Mouse (Mus musculus) midbrain, embryonic 13.5 days (tissue): ENCODE data around the gene Lrrc42. TPM values are rescaled to one million over a fixed set of nuclear protein-coding genes. Genes with fewer than 3 reads are reported as not detected.

ENCODE experiments used
- ATAC-seq: fragments of 200-750 bp; cut with Nextera tagmentation; 2 replicates; pipeline ENCODE4 v1.8.0; 2017; ENCODE audit warnings: mild to moderate bottlenecking, moderate TSS enrichment, moderate library complexity
- H3K27ac ChIP-seq: fragments of 300-500 bp; sonication (generic); 2 replicates; pipeline ENCODE4 v1.5.1; 2015; ENCODE audit warnings: inconsistent platforms, mild to moderate bottlenecking, moderate library complexity
- H3K27me3 ChIP-seq: fragments of 300-500 bp; sonication (generic); 2 replicates; pipeline ENCODE4 v1.6.1; 2015; ENCODE audit warnings: mild to moderate bottlenecking, inconsistent platforms
- H3K36me3 ChIP-seq: fragments of 300-500 bp; sonication (generic); 2 replicates; pipeline ENCODE4 v1.6.1; 2015; ENCODE audit warnings: mild to moderate bottlenecking, inconsistent platforms
- H3K4me1 ChIP-seq: fragments of 300-500 bp; sonication (generic); replicated peaks from 2 replicates; pipeline ENCODE4 v1.6.1; 2015; ENCODE audit warnings: inconsistent platforms
- H3K4me2 ChIP-seq: fragments of 300-500 bp; sonication (generic); replicated peaks from 2 replicates; pipeline ENCODE4 v1.6.1; 2015; ENCODE audit warnings: moderate library complexity, mild to moderate bottlenecking, inconsistent platforms
- H3K4me3 ChIP-seq: fragments of 300-500 bp; sonication (generic); replicated peaks from 2 replicates; pipeline ENCODE4 v1.5.1; 2015; ENCODE audit warnings: mild to moderate bottlenecking, inconsistent platforms
- H3K9ac ChIP-seq: fragments of 300-500 bp; sonication (generic); replicated peaks from 2 replicates; pipeline ENCODE4 v1.6.1; 2015; ENCODE audit warnings: mild to moderate bottlenecking, inconsistent platforms
- H3K9me3 ChIP-seq: fragments of 300-500 bp; sonication (generic); 2 replicates; pipeline ENCODE4 v1.6.1; 2016; ENCODE audit warnings: mild to moderate bottlenecking, inconsistent platforms
- WGBS: fragments of 180-500 bp; shearing (Covaris S2); methylation state at CpG from one replicate; pipeline ENCODE4 v1.1.7; 2015; 5-methylcytosine and 5-hydroxymethylcytosine counted together
- polyA plus RNA-seq: library from polyadenylated mRNA; unstranded; fragments of >200 nt; fragmentation: Nextera tagmentation; extraction: Ambion mirVana; gene quantifications from 2 replicates; pipeline ENCODE4 v1.2.1, GENCODE M21; 2015

Gene Lrrc42
- polyA plus RNA-seq, 1 experiment from 2014 or later = 56.5 TPM

DNA sequence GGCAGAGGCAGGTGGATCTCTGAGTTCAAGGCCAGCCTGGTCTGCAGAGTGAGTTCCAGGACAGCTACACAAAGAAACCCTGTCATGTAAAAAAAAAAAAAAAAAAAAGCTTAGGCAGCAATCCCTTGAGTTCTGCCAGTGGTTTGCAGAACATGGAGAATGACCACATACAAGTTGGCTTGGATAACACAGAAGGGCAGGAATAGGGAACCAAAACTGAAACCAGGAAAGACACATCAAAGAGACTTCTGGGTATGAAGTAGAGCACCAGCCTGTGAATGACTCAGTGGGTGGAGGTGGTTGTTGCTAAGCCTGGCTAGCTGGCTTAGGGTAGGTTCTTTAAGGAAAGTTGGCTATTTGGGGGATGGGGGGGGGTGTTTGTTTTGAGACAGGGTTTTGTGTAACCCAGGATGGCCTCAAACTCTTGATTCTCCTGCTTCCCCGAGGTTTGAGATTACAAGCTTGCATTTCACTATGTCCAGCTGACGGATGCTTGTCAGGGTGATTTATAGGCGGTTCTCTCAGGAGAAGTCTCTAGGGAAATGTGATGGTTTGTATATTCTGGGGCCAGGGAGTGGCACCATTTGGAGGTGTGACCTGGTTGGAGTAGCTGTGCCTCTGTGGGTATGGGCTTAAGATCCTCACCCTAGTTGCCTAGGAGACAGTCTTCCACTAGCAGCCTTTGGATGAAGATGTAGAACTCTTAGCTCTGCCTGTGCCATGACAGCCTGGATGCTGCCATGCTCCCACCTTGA, 32.3 kb upstream of the Lrrc42 start:
- WGBS = 92% methylated on average over 3 of the region's 3 CpGs
- no peaks in the 10 kb centered on the region for H3K4me1 ChIP-seq
- peaks cover 6% of the 10 kb centered on the region for H3K27me3 ChIP-seq
- no peaks in the 10 kb centered on the region for H3K9me3 ChIP-seq
- no peak for ATAC-seq
- H3K36me3 ChIP-seq = peaks cover 7% of the 10 kb centered on the region
- no peak overlapping the region for H3K9ac ChIP-seq
- H3K4me2 ChIP-seq = no peak overlapping the region
- no peak overlapping the region for H3K4me3 ChIP-seq
- H3K27ac ChIP-seq = no peak overlapping the region

- WGBS = 85% methylated on average over 7 of the region's 7 CpGs
- H3K9ac ChIP-seq = no peak overlapping the region
These were observed 27.6 kb upstream of the Lrrc42 start for GRCm38 (mm10) chr4:107280843-107281475.

GRCm38 (mm10) chr4:107278188-107278707, 24.9 kb upstream of the Lrrc42 start:
- 0 out of 2 replicates have a peak, but pooled peaks have one; percentile 55 for ATAC-seq
- Histone ChIP-seq H3K27me3 (peaks cover 21% of the 10 kb centered on the region), H3K9ac (peak overlapping the region; percentile 39; the same call in 1 of the 2 replicates), H3K9me3 (no peaks in the 10 kb centered on the region), H3K36me3 (peaks cover 16% of the 10 kb centered on the region), H3K4me3 (no peak overlapping the region), H3K27ac (peak overlapping the region; percentile 64), H3K4me1 (peaks cover 11% of the 10 kb centered on the region), H3K4me2 (peak overlapping the region; percentile 23; the same call in 1 of the 2 replicates)
- 6% methylated on average over 8 of the region's 8 CpGs for WGBS

More at GRCm38 (mm10) chr4:107280843-107281475, 27.6 kb upstream of the Lrrc42 start:
- peaks cover 11% of the 10 kb centered on the region for H3K4me1 ChIP-seq
- H3K27ac ChIP-seq = no peak overlapping the region
- H3K4me2 ChIP-seq = no peak overlapping the region
- no peak overlapping the region for H3K4me3 ChIP-seq
- peaks cover 16% of the 10 kb centered on the region for H3K36me3 ChIP-seq
- ATAC-seq = no peak
- no peaks in the 10 kb centered on the region for H3K9me3 ChIP-seq
- H3K27me3 ChIP-seq = peaks cover 21% of the 10 kb centered on the region

GRCm38 (mm10) chr4:107274511-107274910, 21.2 kb upstream of the Lrrc42 start:
- Histone ChIP-seq H3K27me3 (peaks cover 7% of the 10 kb centered on the region), H3K4me3 (no peak overlapping the region)
- ATAC-seq = no peak

DNA sequence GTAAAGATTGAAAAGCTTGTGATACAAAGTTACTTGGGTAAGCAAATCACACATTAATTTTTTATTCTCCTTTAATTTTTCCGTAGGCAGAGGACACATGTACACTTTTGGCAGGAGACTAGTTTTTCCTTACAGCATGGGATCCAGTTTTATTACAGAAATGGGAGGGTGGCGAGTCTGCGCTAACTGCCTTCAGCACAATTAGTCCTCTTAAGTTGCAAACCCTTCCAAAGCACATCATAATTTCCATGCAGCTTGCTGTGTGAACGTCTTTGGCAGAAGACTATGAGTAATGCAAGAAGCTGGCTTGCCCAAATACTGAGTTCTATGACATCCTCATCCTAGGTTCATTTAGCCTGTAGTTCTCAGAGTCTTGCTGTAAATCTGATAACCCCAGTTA, 20.4 kb upstream of the Lrrc42 start:
- 87% methylated on average over 4 of the region's 4 CpGs for WGBS
- Histone ChIP-seq H3K4me2 (no peak overlapping the region), H3K27me3 (peaks cover 7% of the 10 kb centered on the region), H3K4me1 (peaks cover 7% of the 10 kb centered on the region), H3K27ac (no peak overlapping the region), H3K4me3 (no peak overlapping the region), H3K36me3 (no peaks in the 10 kb centered on the region; the same call in 1 of the 2 replicates), H3K9me3 (no peaks in the 10 kb centered on the region), H3K9ac (no peak overlapping the region)
- ATAC-seq = no peak

More at GRCm38 (mm10) chr4:107274511-107274910, 21.2 kb upstream of the Lrrc42 start:
- Histone ChIP-seq H3K27ac (no peak overlapping the region), H3K9ac (no peak overlapping the region), H3K4me1 (peaks cover 11% of the 10 kb centered on the region), H3K9me3 (no peaks in the 10 kb centered on the region), H3K36me3 (no peaks in the 10 kb centered on the region; the same call in 1 of the 2 replicates), H3K4me2 (no peak overlapping the region)
- WGBS = 89% methylated on average over 5 of the region's 5 CpGs

- Histone ChIP-seq H3K4me3 (no peak overlapping the region), H3K4me2 (no peak overlapping the region), H3K9me3 (0 out of 2 replicates have a peak, but pooled peaks cover 5% of the 10 kb centered on the region), H3K27me3 (no peaks in the 10 kb centered on the region), H3K36me3 (peaks cover 4% of the 10 kb centered on the region), H3K9ac (no peak overlapping the region), H3K27ac (no peak overlapping the region), H3K4me1 (no peaks in the 10 kb centered on the region)
- 85% methylated on average over 4 of the region's 4 CpGs for WGBS
- no peak for ATAC-seq
These were observed 6.7 kb upstream of the Lrrc42 start for GRCm38 (mm10) chr4:107260001-107260400.

DNA sequence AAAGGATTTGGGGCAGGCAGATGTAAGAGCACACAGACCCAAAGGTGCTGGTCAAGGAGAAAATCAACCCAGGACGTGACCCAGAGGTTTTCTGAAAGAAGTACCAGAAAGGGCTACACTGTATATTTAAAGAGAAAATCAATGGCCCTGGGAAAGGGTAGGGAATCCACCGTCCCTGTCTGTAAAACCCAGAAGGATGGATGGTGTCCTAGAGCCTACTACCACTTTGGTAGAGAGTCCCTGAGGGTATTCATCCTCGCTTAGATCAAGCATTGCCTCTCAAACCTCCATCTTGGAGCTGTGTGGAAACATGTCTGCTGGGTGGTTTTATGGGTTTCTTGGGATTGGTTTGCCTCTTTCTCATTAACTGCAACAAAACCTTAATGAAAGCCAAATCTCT, 1.1 kb upstream of the Lrrc42 start:
- H3K27me3 ChIP-seq = no peaks in the 10 kb centered on the region
- 23% methylated on average over 3 of the region's 3 CpGs for WGBS
- H3K27ac ChIP-seq = peak overlapping the region; percentile 85
- no peak for ATAC-seq
- peaks cover 24% of the 10 kb centered on the region for H3K4me1 ChIP-seq
- H3K9ac ChIP-seq = peak overlapping the region; percentile 84
- no peaks in the 10 kb centered on the region for H3K9me3 ChIP-seq
- H3K4me2 ChIP-seq = peak overlapping the region; percentile 67
- H3K36me3 ChIP-seq = no peaks in the 10 kb centered on the region
- peak overlapping the region; percentile 75 for H3K4me3 ChIP-seq

DNA sequence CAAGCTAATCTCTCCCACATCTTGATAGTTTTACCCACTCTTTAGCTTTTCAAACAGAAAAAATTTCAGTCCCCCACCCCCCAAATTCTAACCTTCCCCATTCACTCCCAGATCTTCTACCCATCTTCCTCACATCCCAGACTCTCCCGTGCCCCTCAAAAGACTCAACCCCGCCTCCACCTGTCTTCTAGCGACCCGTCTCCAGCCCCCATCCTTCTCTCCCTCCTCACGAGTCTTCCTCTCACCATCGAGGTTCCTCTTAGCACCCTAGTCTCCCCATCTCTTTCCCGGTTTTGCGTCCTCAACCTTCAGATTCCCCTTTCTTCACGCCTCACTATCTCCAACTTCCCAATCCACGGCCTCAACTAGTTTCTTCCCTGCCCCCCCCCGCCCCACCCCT, 810 bp downstream of the Lrrc42 start:
- Histone ChIP-seq H3K27ac (no peak overlapping the region), H3K4me3 (peak overlapping the region; percentile 75), H3K4me1 (peaks cover 32% of the 10 kb centered on the region), H3K9ac (peak overlapping the region; percentile 84), H3K9me3 (no peaks in the 10 kb centered on the region), H3K27me3 (no peaks in the 10 kb centered on the region), H3K4me2 (peak overlapping the region; percentile 67), H3K36me3 (no peaks in the 10 kb centered on the region)
- whole genome bisulfite sequencing = 1% methylated on average over 11 of the region's 11 CpGs
- no peak for ATAC-seq

GRCm38 (mm10) chr4:107250494-107250893, 2.8 kb downstream of the Lrrc42 start:
- Histone ChIP-seq H3K27me3 (no peaks in the 10 kb centered on the region), H3K9me3 (no peaks in the 10 kb centered on the region), H3K9ac (no peak overlapping the region), H3K36me3 (peaks cover 8% of the 10 kb centered on the region; the same call in 1 of the 2 replicates), H3K4me3 (no peak overlapping the region), H3K4me1 (peaks cover 32% of the 10 kb centered on the region), H3K27ac (no peak overlapping the region), H3K4me2 (no peak overlapping the region)
- no peak for ATAC-seq
- 31% methylated on average over 4 of the region's 4 CpGs for WGBS

GRCm38 (mm10) chr4:107249471-107249870, 3.9 kb downstream of the Lrrc42 start:
- WGBS = 45% methylated on average over 2 of the region's 2 CpGs
- Histone ChIP-seq H3K9ac (no peak overlapping the region), H3K27ac (peak overlapping the region; percentile 36; the same call in 1 of the 2 replicates), H3K4me1 (peaks cover 35% of the 10 kb centered on the region), H3K36me3 (peaks cover 8% of the 10 kb centered on the region; the same call in 1 of the 2 replicates), H3K9me3 (no peaks in the 10 kb centered on the region), H3K4me2 (peak overlapping the region; percentile 5; the same call in 1 of the 2 replicates), H3K4me3 (no peak overlapping the region), H3K27me3 (no peaks in the 10 kb centered on the region)
- ATAC-seq = no peak

DNA sequence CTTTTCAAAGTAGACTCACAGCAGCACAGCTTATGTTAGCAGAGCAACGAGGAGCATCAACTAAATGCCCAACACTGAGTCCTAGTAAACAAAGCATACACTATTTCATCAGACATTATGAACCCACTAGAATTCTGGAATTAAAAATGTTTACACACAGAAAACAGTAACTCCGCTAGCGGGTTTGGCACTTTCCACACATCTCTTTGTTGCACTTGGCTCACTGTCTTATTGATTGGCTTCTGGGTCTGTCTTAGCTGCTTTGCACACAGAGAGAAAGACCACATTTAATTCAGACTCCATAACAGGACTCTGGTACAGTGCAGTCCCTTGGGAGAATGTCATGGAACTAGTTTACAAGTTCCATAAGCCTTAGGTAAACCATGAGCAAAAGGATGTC, 5.3 kb downstream of the Lrrc42 start:
- Histone ChIP-seq H3K9ac (no peak overlapping the region), H3K36me3 (peaks cover 9% of the 10 kb centered on the region), H3K9me3 (no peaks in the 10 kb centered on the region), H3K27ac (no peak overlapping the region), H3K4me2 (no peak overlapping the region), H3K4me1 (peaks cover 40% of the 10 kb centered on the region), H3K4me3 (no peak overlapping the region), H3K27me3 (no peaks in the 10 kb centered on the region)
- 94% methylated on average over 3 of the region's 3 CpGs for WGBS
- ATAC-seq = no peak

DNA sequence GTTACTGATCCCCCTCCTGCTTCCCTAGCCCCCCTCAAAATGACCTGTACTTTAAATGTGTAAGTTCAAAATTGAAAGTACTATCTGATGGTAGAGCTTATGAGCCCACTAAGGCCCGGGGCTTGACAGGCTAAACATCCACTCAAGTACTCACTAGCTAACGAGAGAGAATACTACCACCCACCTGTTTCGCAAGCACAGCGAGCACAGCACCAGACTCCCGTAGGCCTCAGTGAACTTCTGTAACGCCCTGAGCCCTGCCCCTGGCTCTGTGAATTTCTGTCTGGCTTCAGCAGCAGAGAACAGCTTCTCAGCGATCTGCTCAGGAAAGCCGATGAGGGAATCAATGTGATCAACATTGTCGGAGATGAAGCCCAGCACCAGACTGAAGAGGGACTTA, 6.2 kb downstream of the Lrrc42 start:
- Histone ChIP-seq H3K9me3 (no peaks in the 10 kb centered on the region), H3K27ac (no peak overlapping the region), H3K27me3 (no peaks in the 10 kb centered on the region), H3K9ac (no peak overlapping the region), H3K4me1 (peaks cover 34% of the 10 kb centered on the region), H3K36me3 (peaks cover 15% of the 10 kb centered on the region), H3K4me2 (no peak overlapping the region), H3K4me3 (no peak overlapping the region)
- 86% methylated on average over 9 of the region's 9 CpGs for WGBS
- no peak for ATAC-seq
